Mouse (Mus musculus) limb, embryonic 11.5 days (tissue): ENCODE measurements around the gene Mthfd2. TPM values are rescaled to one million over a fixed set of nuclear protein-coding genes. Genes with fewer than 3 reads are reported as not detected.

Experiments
- ATAC-seq: fragments of 200-750 bp; cut with Nextera tagmentation; 2 replicates; pipeline ENCODE4 v1.8.0; 2017; ENCODE audit warnings: low read depth; ENCODE audit not compliant: insufficient number of reproducible peaks, low FRiP score, low TSS enrichment
- DNase-seq: peaks from one replicate; pipeline ENCODE4 v3.0.0-alpha.2; 2015; ENCODE audit warnings: low spot score
- H3K27ac ChIP-seq: fragments of 300-500 bp; sonication (generic); replicated peaks from 2 replicates; pipeline ENCODE4 v1.5.1; 2014; ENCODE audit warnings: low read depth, mild to moderate bottlenecking, low read length
- H3K27me3 ChIP-seq: fragments of 300-500 bp; sonication (generic); 2 replicates; pipeline ENCODE4 v1.6.1; 2014; ENCODE audit warnings: mild to moderate bottlenecking, low read length, mixed read lengths; ENCODE audit not compliant: control insufficient read depth, insufficient read depth
- H3K36me3 ChIP-seq: fragments of 300-500 bp; sonication (generic); 2 replicates; pipeline ENCODE4 v1.6.1; 2014; ENCODE audit warnings: mild to moderate bottlenecking, low read length, moderate library complexity, mixed read lengths; ENCODE audit not compliant: control insufficient read depth, insufficient read depth
- H3K4me1 ChIP-seq: fragments of 300-500 bp; sonication (generic); 2 replicates; pipeline ENCODE4 v1.6.1; 2014; ENCODE audit warnings: low read length, mixed read lengths; ENCODE audit not compliant: control insufficient read depth, insufficient read depth
- H3K4me2 ChIP-seq: fragments of 300-500 bp; sonication (generic); 2 replicates; pipeline ENCODE4 v1.6.1; 2014; ENCODE audit warnings: low read depth, mild to moderate bottlenecking, moderate library complexity; ENCODE audit not compliant: severe bottlenecking
- H3K4me3 ChIP-seq: fragments of 300-500 bp; sonication (generic); 2 replicates; pipeline ENCODE4 v1.5.1; 2014; ENCODE audit warnings: low read depth, low read length
- H3K9ac ChIP-seq: fragments of 300-500 bp; sonication (generic); 2 replicates; pipeline ENCODE4 v1.6.1; 2014; ENCODE audit warnings: mild to moderate bottlenecking, low read length
- H3K9me3 ChIP-seq: fragments of 300-500 bp; sonication (generic); 2 replicates; pipeline ENCODE4 v1.6.1; 2016; ENCODE audit warnings: low read length; ENCODE audit not compliant: control insufficient read depth
- WGBS: fragments of 180-500 bp; shearing (Covaris S2); extraction: QIAGEN DNeasy Blood & Tissue Kit; methylation state at CpG from one replicate; pipeline ENCODE4 v1.1.7; 2014; 5-methylcytosine and 5-hydroxymethylcytosine counted together
- polyA plus RNA-seq: library from polyadenylated mRNA; unstranded; fragments of >200 nt; fragmentation: Nextera tagmentation; extraction: Ambion mirVana; gene quantifications from 2 replicates; pipeline ENCODE4 v1.2.1, GENCODE M21; 2014

Mthfd2 gene
- polyA plus RNA-seq, 1 experiment from 2014 or later, result 59.9 TPM

DNA sequence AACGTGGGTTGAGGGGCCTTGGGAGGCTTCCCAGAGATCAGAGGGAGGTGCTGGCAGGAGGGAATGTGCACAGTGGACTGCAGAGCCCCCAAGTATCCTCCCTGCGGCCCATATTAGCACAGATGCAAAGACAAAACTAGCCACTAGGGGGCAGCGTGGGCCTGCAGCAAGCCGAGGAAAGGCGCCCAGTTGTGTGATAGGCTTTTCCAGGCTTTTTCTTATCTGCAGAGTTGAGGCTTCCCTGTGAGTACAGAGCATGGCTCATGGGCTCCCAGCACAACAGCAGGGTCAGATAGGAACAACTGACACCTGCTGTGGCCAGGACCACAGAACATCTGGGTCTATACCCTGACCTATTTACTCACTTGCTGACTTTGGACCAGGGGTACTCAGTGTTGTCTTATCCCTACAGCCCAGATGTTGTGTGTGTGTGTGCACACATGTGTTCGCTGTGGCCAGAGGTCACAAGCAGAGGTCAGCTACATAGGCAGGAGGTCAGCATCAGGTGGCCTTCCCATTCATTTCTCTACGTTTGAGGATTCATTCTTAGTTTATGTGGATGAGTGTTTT, 30.9 kb upstream of the Mthfd2 start:
- Histone ChIP-seq H3K4me3 (no peak overlapping the region), H3K4me2 (no peak overlapping the region), H3K27me3 (no peaks in the 10 kb centered on the region), H3K9me3 (no peaks in the 10 kb centered on the region), H3K36me3 (peaks cover 4% of the 10 kb centered on the region; the same call in 1 of the 2 replicates), H3K9ac (no peak overlapping the region), H3K4me1 (no peaks in the 10 kb centered on the region), H3K27ac (no peak overlapping the region)
- ATAC-seq, result peak; percentile 41; the same call in 1 of the 2 replicates
- peak; percentile 91 for DNase-seq
- WGBS, result 22% methylated on average over 7 of the region's 7 CpGs

- H3K4me2 ChIP-seq, result no peak overlapping the region
- no peaks in the 10 kb centered on the region for H3K9me3 ChIP-seq
- no peaks in the 10 kb centered on the region for H3K27me3 ChIP-seq
- H3K27ac ChIP-seq, result no peak overlapping the region
- no peak overlapping the region for H3K9ac ChIP-seq
- DNase-seq (no peak), ATAC-seq (no peak)
- peaks cover 4% of the 10 kb centered on the region; the same call in 1 of the 2 replicates for H3K36me3 ChIP-seq
- H3K4me1 ChIP-seq, result no peaks in the 10 kb centered on the region
- no peak overlapping the region for H3K4me3 ChIP-seq
- 83% methylated on average over 9 of the region's 9 CpGs for WGBS
Observed at GRCm38 (mm10) chr6:83354856-83355781, 29.4 kb upstream of the Mthfd2 start.

GRCm38 (mm10) chr6:83352666-83353410, 27.1 kb upstream of the Mthfd2 start:
- no peaks in the 10 kb centered on the region for H3K27me3 ChIP-seq
- no peak overlapping the region for H3K4me2 ChIP-seq
- H3K4me1 ChIP-seq, result no peaks in the 10 kb centered on the region
- ATAC-seq (no peak), DNase-seq (no peak)
- H3K9ac ChIP-seq, result no peak overlapping the region
- 93% methylated on average over 24 of the region's 24 CpGs for WGBS
- no peaks in the 10 kb centered on the region for H3K36me3 ChIP-seq
- no peak overlapping the region for H3K4me3 ChIP-seq
- H3K9me3 ChIP-seq, result no peaks in the 10 kb centered on the region
- no peak overlapping the region for H3K27ac ChIP-seq

DNA sequence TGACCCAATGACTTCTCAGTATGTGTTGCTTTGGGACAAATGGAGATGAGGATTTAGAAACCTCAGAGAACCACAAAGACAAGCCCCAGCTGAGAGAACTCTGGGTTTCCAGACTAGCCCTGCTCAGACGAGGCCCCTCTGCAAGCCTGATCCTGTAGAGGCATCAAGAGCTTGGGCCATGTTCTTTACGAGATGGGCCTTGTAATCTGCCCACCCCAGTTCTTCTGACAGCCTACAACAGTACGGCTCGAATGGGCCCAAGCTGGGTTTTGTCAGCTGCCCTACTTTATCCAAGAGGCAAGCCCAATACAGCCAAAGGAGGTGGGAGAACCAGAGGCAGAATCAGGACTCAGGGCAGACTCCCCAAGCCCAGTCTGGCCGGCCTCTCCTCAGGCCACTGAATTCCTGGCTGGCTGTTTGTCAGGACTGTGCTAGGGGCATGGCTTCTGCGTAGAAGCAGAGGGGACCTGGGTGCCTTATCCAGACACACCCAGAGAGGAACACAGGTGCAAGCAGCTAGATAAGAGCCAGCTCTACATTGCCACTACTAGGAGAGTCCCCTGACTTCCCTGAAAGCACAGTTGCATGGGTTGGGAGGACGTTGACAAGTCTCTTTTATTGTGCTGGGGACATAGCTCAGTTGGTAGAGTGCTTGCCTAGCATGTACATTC, 25.9 kb upstream of the Mthfd2 start:
- Histone ChIP-seq H3K4me1 (no peaks in the 10 kb centered on the region), H3K4me2 (no peak overlapping the region), H3K4me3 (no peak overlapping the region), H3K27me3 (no peaks in the 10 kb centered on the region), H3K27ac (no peak overlapping the region), H3K9me3 (no peaks in the 10 kb centered on the region), H3K9ac (no peak overlapping the region), H3K36me3 (no peaks in the 10 kb centered on the region)
- WGBS, result 82% methylated on average over 7 of the region's 7 CpGs
- no peak for ATAC-seq
- DNase-seq, result no peak

DNA sequence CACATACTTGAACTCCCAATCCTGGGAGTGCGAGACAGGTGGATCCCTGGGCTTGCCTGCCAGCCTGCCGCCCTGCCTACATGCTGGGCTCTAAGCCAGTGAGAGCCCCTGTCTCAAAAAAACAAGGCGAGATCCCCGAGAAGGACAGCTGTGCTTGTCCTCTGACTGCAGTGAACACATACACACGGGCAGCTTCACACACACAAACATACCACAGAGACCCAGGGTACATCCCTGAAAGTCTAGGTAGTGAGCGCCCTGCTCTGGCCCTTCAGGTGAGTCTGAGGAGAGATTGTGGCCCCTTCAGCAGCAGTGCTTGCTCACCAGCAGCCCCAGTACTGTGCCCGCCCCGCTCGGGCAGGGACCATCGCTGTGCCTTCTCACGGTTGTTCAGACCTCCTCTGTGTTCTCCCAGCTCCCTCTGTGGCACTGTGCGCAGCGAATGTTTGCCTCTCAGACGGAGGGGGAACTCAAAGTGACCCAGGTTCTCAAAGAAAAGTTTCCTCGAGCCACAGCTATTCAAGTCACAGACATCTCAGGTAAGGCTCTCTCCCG, 25.2 kb upstream of the Mthfd2 start:
- ATAC-seq, result no peak
- no peak overlapping the region for H3K9ac ChIP-seq
- H3K4me1 ChIP-seq, result no peaks in the 10 kb centered on the region
- no peak overlapping the region for H3K4me3 ChIP-seq
- no peak overlapping the region for H3K27ac ChIP-seq
- no peaks in the 10 kb centered on the region for H3K36me3 ChIP-seq
- no peak overlapping the region for H3K4me2 ChIP-seq
- DNase-seq, result no peak
- H3K9me3 ChIP-seq, result no peaks in the 10 kb centered on the region
- WGBS, result 91% methylated on average over 16 of the region's 16 CpGs
- H3K27me3 ChIP-seq, result no peaks in the 10 kb centered on the region

- H3K4me3 ChIP-seq, result peak overlapping the region; percentile 66
- no peak overlapping the region for H3K27ac ChIP-seq
- H3K27me3 ChIP-seq, result no peaks in the 10 kb centered on the region
- H3K9ac ChIP-seq, result peak overlapping the region; percentile 95
- H3K4me2 ChIP-seq, result peak overlapping the region; percentile 80
- no peaks in the 10 kb centered on the region for H3K9me3 ChIP-seq
- DNase-seq (no peak), ATAC-seq (no peak)
- H3K4me1 ChIP-seq, result no peaks in the 10 kb centered on the region
- 78% methylated on average over 7 of the region's 7 CpGs for WGBS
- no peaks in the 10 kb centered on the region for H3K36me3 ChIP-seq
Observed at GRCm38 (mm10) chr6:83350172-83350571, 24.5 kb upstream of the Mthfd2 start.

GRCm38 (mm10) chr6:83349274-83349958, 23.7 kb upstream of the Mthfd2 start:
- H3K4me3 ChIP-seq, result peak overlapping the region; percentile 66
- H3K9me3 ChIP-seq, result no peaks in the 10 kb centered on the region
- peak overlapping the region; percentile 95 for H3K9ac ChIP-seq
- under 1% methylated on average over 53 of the region's 53 CpGs for WGBS
- no peaks in the 10 kb centered on the region for H3K36me3 ChIP-seq
- no peak overlapping the region for H3K27ac ChIP-seq
- no peaks in the 10 kb centered on the region for H3K27me3 ChIP-seq
- peak; percentile 96 for DNase-seq
- no peaks in the 10 kb centered on the region for H3K4me1 ChIP-seq
- H3K4me2 ChIP-seq, result peak overlapping the region; percentile 80
- ATAC-seq, result peak; percentile 85
